Mouse (Mus musculus) MEL (cell line): ENCODE measurements around the gene Pbx3.

Experiments used
- CHD1 ChIP-seq: IDR thresholded peaks from 2 replicates; pipeline ENCODE4 v1.6.1; 2012; ENCODE audit warnings: low read depth, mild to moderate bottlenecking, inconsistent platforms, low read length, improper control_type of control experiment
- CTCF ChIP-seq, 3 experiments: IDR thresholded peaks in 2 of 3; conservative IDR thresholded peaks in 1 of 3; 2 replicates each; pipeline ENCODE4 v1.5.1; 2011 to 2012; ENCODE audit warnings: low read length in 3 of 3, low read depth in 2 of 3, mild to moderate bottlenecking in 2 of 3, improper control_type of control experiment in 1 of 3, inconsistent platforms in 1 of 3, mixed read lengths in 1 of 3, moderate library complexity in 1 of 3; ENCODE audit not compliant: control insufficient read depth in 1 of 3, insufficient read depth in 1 of 3, poor library complexity in 1 of 3, severe bottlenecking in 1 of 3
- HCFC1 ChIP-seq: IDR thresholded peaks from 2 replicates; pipeline ENCODE4 v1.6.1; 2012; ENCODE audit warnings: low read depth, mild to moderate bottlenecking, inconsistent platforms, low read length, improper control_type of control experiment, moderate library complexity
- MAZ ChIP-seq: IDR thresholded peaks from 2 replicates; pipeline ENCODE4 v1.6.1; 2012; ENCODE audit warnings: low read depth, mild to moderate bottlenecking, inconsistent platforms, low read length, improper control_type of control experiment
- MYC ChIP-seq: IDR thresholded peaks from 2 replicates; pipeline ENCODE4 v1.6.1; 2011; ENCODE audit warnings: low read depth, mild to moderate bottlenecking, low read length, improper control_type of control experiment, moderate library complexity
- RCOR1 ChIP-seq: IDR thresholded peaks from 2 replicates; pipeline ENCODE4 v1.6.1; 2012; ENCODE audit warnings: low read depth, mild to moderate bottlenecking, inconsistent platforms, low read length, improper control_type of control experiment
- SMC3 ChIP-seq: IDR thresholded peaks from 2 replicates; pipeline ENCODE4 v1.6.1; 2011; ENCODE audit warnings: low read depth, low read length, improper control_type of control experiment

- TF ChIP-seq HCFC1 (no peak), MAZ (no peak; the same call in 1 of the 2 replicates), CTCF (IDR thresholded peaks at IDR 0.05 in 2 of 3, conservative IDR thresholded peaks at IDR 0.05 in 1 of 3; ENCODE audit: control insufficient read depth in 1 of 3, insufficient read depth in 1 of 3, low read depth in 2 of 3, low read length in 3 of 3, poor library complexity in 1 of 3, severe bottlenecking in 1 of 3) (no peak), MYC (no peak), CHD1 (no peak), RCOR1 (no peak), SMC3 (no peak)
These were observed 9.3 kb downstream of the Pbx3 start for GRCm38 (mm10) chr2:34363678-34364077.
